Mouse (Mus musculus): ENCODE results near the gene Fam71a.

The Fam71a gene

GRCm38 (mm10) chr1:191164717-191165116 is at the start of gene Fam71a:
TSS of gene Fam71a (minus strand) at chr1:191164817.
- in situ Hi-C loops (cut with MboI, MseI) = no loop called here

- in situ Hi-C loops (cut with MboI, MseI) = no loop called here
Measured at GRCm38 (mm10) chr1:191211096-191211495, 46.5 kb upstream of the Fam71a start.

GRCm38 (mm10) chr1:191205791-191206190 is 41.2 kb upstream of the Fam71a start:
- in situ Hi-C loops (cut with MboI, MseI) = no loop called here

- in situ Hi-C loops (cut with MboI, MseI) = no loop called here
Measured at GRCm38 (mm10) chr1:191204876-191205275, 40.3 kb upstream of the Fam71a start.

GRCm38 (mm10) chr1:191203496-191203895 is 38.9 kb upstream of the Fam71a start:
- in situ Hi-C loops (cut with MboI, MseI) = no loop called here

- in situ Hi-C loops (cut with MboI, MseI) = no loop called here
Measured at GRCm38 (mm10) chr1:191202208-191202952, 37.8 kb upstream of the Fam71a start.

GRCm38 (mm10) chr1:191200816-191201602 is 36.4 kb upstream of the Fam71a start:
- in situ Hi-C loops (cut with MboI, MseI) = no loop called here

GRCm38 (mm10) chr1:191197916-191198315 is 33.3 kb upstream of the Fam71a start:
- in situ Hi-C loops (cut with MboI, MseI) = no loop called here

GRCm38 (mm10) chr1:191196016-191196415 is 31.4 kb upstream of the Fam71a start:
- in situ Hi-C loops (cut with MboI, MseI) = no loop called here

- in situ Hi-C loops (cut with MboI, MseI) = no loop called here
Measured at GRCm38 (mm10) chr1:191193657-191194424, 29.2 kb upstream of the Fam71a start.

GRCm38 (mm10) chr1:191192751-191193150 is 28.1 kb upstream of the Fam71a start:
- in situ Hi-C loops (cut with MboI, MseI) = no loop called here

GRCm38 (mm10) chr1:191192213-191192612 is 27.6 kb upstream of the Fam71a start:
- in situ Hi-C loops (cut with MboI, MseI) = no loop called here

- in situ Hi-C loops (cut with MboI, MseI) = loop anchor here in 1 of 2 experiments (5.0 kb wide), 1 partner anchor 82 kb away; no protein-coding TSS in a partner anchor
Measured at GRCm38 (mm10) chr1:191189671-191190372, 25.2 kb upstream of the Fam71a start.

GRCm38 (mm10) chr1:191186386-191186770 is 21.8 kb upstream of the Fam71a start:
- in situ Hi-C loops (cut with MboI, MseI) = loop anchor here in 1 of 2 experiments (5.0 kb wide), 1 partner anchor 86 kb away; no protein-coding TSS in a partner anchor

GRCm38 (mm10) chr1:191185761-191186385 is 21.3 kb upstream of the Fam71a start:
- in situ Hi-C loops (cut with MboI, MseI) = loop anchor here in 1 of 2 experiments (5.0 kb wide), 1 partner anchor 86 kb away; no protein-coding TSS in a partner anchor

- in situ Hi-C loops (cut with MboI, MseI) = loop anchor here (5.0 kb wide), 2 partner anchors 87 to 97 kb away; no protein-coding TSS in a partner anchor
Measured at GRCm38 (mm10) chr1:191184841-191185251, 20.2 kb upstream of the Fam71a start.

GRCm38 (mm10) chr1:191184066-191184815 is 19.6 kb upstream of the Fam71a start:
- in situ Hi-C loops (cut with MboI, MseI) = loop anchor here in 1 of 2 experiments (5.0 kb wide), 1 partner anchor 98 kb away; no protein-coding TSS in a partner anchor

GRCm38 (mm10) chr1:191183163-191184065 is 18.8 kb upstream of the Fam71a start:
- in situ Hi-C loops (cut with MboI, MseI) = loop anchor here in 1 of 2 experiments (5.0 kb wide), 1 partner anchor 99 kb away; no protein-coding TSS in a partner anchor

Measured in T-helper 17 cell (primary cell).